Mouse (Mus musculus) common myeloid progenitor, adult 5-6 weeks (primary cell): ENCODE data around the gene Cdh15. TPM values are rescaled to one million over a fixed set of nuclear protein-coding genes. Genes with fewer than 3 reads are reported as not detected.

Experiments
- ATAC-seq: replicated peaks from 2 replicates; pipeline ENCODE4 v1.8.0; 2016; ENCODE audit warnings: low read depth, mild to moderate bottlenecking, moderate TSS enrichment, inconsistent platforms; ENCODE audit not compliant: poor library complexity, severe bottlenecking
- total RNA-seq: library from RNA; stranded (forward); fragments of 200-1000, 187-1606 nt; gene quantifications from 2 replicates; pipeline ENCODE4 v1.2.3, GENCODE M21; 2017

The Cdh15 gene
- total RNA-seq, 1 experiment from 2014 or later: not detected

GRCm38 (mm10) chr8:122875186-122875585 is 27.4 kb downstream of the Cdh15 start:
- ATAC-seq: no peak

GRCm38 (mm10) chr8:122878231-122878630 is 30.5 kb downstream of the Cdh15 start:
- no peak for ATAC-seq

- ATAC-seq: no peak
These were observed 32.5 kb downstream of the Cdh15 start for GRCm38 (mm10) chr8:122880302-122880701.

DNA sequence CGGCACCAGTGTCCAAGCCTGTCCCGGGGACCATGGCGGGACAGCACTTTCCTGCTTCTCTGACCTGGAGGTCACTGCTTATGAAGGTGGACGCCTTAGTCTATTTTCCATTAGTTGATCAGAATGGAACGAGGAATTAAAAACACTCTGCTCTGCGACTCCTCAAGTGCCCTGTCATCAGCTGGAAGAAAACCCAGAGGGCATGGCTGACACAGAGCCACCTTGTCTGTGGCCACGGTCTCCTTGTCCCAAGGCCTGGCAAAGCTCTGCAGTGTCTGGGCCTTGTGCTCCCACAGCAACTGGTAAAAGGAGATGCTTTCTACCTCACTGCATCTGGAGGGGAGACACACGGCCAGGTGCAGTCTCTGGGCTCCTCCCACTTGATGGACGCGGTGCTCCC is 35.9 kb downstream of the Cdh15 start:
- no peak for ATAC-seq

GRCm38 (mm10) chr8:122891440-122891839 is 43.7 kb downstream of the Cdh15 start:
- ATAC-seq: no peak

DNA sequence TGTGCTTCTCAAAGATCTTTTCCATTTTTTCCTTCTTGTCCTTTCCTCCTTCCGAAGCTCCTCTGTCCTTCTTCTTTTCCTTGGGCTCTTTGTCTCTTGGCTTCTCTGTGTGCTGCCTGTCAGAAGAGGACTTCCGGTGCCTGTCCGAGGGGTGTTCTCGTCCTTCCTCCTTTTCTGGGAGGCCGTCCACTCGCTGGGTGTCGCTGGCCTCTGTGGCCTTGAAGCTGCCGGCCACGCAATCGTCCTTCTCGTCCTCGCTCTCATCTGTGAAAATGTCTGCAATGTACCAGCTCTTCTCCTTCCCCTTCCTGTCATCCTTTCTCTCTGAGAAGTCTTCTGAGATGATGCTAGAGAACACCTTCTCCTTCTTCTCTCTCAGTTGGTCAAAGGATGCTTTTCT is 45.7 kb downstream of the Cdh15 start:
- ATAC-seq: no peak

- no peak for ATAC-seq
These were observed 48.6 kb downstream of the Cdh15 start for GRCm38 (mm10) chr8:122896317-122896716.

DNA sequence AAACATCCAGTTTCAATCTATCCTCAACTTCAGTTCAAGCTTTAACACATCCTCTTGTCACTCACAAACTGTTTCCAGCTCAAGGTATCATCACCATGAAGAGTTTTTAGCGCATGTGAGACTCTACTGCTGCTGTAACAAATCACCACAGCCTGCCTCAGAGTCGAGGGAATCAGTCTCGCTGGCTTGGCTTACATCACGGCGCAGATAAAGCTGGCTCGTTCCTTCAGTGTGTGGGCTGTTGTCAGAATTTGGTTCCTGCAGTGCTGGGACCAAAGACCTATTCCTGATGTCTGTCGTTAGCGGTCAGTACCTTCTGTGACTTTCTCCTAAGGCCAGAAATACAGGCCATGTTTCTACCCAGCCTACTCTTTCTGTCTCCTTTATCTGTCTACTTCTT is 49.4 kb downstream of the Cdh15 start:
- ATAC-seq: no peak

GRCm38 (mm10) chr8:122898018-122898417 is 50.3 kb downstream of the Cdh15 start:
- ATAC-seq: 0 out of 2 replicates have a peak, but pooled peaks have one; percentile 9

DNA sequence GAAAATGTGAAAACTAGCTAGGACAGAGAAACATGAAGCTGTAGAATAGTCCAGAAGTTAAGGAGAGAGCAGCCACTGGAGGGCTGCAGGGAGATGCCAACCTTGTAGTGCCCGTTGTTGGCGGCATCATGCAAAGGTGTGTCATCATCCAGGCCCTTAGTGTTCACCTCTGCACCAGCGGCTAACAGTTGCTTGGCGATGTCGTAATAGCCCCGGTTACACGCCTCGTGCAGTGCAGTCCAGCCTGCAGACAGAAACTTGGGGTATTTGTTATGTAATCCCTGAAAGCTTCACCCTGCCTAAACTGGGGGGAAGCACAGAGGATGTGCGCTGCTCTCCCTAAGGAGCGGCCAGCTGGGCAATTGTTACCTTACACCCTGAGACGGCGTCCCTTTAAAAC is 50.7 kb downstream of the Cdh15 start:
- peak; percentile 35; the same call in 1 of the 2 replicates for ATAC-seq

- no peak for ATAC-seq
These were observed 51.3 kb downstream of the Cdh15 start for GRCm38 (mm10) chr8:122899085-122899484.

GRCm38 (mm10) chr8:122901476-122901875 is 53.7 kb downstream of the Cdh15 start:
- no peak for ATAC-seq

GRCm38 (mm10) chr8:122901892-122902515 is 54.2 kb downstream of the Cdh15 start:
- no peak for ATAC-seq

GRCm38 (mm10) chr8:122902581-122902980 is 54.8 kb downstream of the Cdh15 start:
- ATAC-seq: no peak

DNA sequence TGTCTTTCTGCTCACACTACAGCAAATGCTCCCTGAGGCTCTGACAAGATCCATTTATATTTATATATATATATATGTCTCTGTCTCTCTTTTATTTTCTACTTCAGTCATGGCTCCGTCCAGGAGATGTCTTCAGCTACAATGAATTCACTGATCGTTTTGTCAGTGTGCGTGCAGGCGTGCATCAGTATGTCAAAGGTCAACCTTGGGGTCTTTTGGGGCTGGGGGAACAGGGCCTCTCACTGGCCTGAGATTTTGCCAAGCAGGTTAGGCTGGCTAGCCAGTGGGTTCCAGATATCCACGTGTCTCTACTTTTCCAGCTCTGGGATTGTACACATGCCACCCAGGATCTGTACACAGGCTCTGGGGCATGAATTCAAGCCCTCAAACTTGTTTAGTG is 55.2 kb downstream of the Cdh15 start:
- no peak for ATAC-seq

DNA sequence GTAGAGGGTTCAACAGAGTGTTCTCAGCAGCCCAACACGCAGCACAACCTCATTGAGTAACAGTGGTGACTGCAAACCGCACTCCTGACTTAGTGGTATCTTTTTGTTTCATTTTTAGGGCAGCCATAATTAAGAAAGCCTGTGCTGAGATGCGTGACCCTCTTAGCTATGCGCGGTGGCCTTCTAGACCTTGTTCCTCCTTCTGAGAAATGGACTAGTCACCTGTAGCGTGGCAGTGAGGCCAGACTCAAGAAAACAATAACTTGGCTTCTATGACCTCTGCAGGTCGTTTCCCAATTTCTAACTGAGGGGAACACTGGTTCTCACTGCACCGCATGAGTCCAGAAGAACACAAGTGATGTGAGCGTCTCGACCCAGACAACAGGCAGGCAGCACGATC is 56.7 kb downstream of the Cdh15 start:
- no peak for ATAC-seq

DNA sequence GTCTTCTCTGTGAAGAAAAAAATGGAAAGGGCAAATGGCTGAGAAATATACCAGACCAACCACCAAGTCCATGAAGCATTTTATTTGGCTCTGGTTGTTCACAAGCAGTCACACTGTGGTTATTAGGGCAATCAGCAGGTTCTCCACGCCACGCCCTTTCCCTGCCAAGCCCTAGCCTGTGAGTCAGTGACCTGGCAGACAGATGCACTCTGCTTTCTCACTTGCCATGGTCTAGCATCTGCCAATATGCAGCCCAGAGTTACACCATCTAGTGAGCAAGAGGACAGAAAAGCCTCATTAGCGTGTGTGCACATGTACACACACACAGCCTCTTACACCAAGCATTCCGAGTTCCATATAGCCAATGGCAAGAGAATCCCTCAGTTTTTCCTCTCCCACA is 57.6 kb downstream of the Cdh15 start:
- ATAC-seq: no peak

- peak; percentile 85 for ATAC-seq
These were observed 58.8 kb downstream of the Cdh15 start for GRCm38 (mm10) chr8:122906463-122907021.

- ATAC-seq: no peak
These were observed 64.4 kb downstream of the Cdh15 start for GRCm38 (mm10) chr8:122912150-122912549.

GRCm38 (mm10) chr8:122912871-122913270 is 65.1 kb downstream of the Cdh15 start:
- no peak for ATAC-seq

DNA sequence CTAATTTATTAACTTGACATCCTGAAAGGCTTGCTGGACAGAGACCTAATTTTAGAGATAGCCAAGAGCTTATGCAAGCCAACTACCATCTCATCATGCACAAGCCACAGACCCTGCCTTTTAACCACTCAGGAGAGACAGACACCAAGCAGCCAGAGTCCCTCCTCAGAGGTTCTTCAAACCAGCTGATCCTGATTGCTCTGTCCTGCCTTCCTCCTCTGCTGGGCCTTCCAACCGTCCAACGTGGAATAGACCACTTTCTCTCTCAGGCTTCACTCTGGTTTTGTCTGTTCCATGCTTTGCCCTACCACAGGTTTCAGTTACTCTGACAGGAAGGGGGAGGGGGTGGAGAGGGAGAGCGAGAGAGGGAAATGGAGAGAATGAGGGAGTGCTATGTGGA is 69.0 kb downstream of the Cdh15 start:
- peak; percentile 31; the same call in 1 of the 2 replicates for ATAC-seq
